Mouse (Mus musculus): ENCODE data around the gene Btaf1.
A peak's percentile ranks its signal among the peaks of the same experiment; 100 is the strongest.

Btaf1 gene

DNA sequence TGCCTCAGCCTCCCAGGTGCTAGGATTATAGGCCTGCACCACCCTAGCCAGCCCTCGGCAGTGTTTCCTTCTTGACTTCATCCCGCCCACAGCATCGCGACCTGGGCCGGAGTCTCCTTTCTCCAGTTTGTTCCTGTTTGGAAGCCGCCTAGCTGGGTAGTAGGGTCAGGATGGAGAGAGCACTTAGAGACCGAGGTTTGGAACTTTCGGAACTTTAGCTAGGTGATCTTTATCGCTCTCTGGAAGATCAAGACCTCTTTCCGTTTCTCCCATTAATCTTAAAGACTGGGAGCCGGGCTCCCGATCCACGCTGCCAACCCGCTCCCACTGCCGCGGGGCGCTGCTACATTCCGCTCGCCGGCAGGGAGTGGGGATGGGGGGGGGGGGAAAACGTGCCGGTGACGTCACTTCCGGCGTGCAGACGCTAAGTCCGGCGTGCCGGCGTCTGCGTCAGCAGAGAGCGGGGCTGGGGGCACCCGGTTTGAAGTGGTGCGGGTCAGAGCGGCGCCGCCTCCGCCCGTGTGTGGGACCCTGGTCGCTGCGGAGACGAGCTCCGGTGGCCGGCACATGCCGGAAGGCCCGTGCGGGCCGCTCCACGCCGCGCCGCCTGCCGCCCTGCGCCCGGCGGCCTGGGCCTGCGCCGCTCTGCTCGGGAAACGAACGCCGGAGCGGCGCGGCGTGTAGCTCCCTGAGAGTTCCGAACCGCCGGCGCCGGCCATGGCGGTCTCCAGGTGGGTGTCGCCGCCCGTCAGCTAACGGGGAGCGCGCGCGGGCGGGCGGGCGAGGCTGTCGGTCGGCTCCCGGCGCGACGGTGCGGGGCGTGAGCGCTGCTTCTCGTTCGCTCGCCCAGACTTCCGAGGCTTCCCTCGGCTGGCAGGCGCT, at the start of gene Btaf1:
Gene Btaf1, plus strand, starts transcription at position 409 of the 882 bp plus-strand sequence.
- peak; percentile 88 for DNase-seq (ENCODE audit: low read depth, low spot score)

DNA sequence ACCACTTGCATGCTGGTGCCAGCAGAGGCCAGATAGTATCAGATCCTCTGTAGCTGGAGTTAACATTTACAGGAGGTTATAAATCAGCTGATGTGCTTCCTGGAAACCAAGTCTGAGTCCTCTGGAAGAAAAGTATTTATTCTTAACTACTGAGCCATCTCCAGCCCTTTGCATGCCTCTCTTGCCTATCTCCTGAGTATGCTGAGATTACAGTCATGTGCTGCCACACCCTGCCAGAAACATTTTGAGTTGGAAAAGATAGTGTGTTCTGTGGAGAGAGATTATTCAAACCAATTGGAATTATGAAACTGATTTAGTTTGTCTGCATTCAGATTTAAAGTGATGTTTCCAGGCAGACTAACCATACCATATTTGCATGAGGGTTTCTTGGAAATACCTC, 48.5 kb upstream of the Btaf1 start:
- no peak for DNase-seq (ENCODE audit: low read depth, low spot score)

DNA sequence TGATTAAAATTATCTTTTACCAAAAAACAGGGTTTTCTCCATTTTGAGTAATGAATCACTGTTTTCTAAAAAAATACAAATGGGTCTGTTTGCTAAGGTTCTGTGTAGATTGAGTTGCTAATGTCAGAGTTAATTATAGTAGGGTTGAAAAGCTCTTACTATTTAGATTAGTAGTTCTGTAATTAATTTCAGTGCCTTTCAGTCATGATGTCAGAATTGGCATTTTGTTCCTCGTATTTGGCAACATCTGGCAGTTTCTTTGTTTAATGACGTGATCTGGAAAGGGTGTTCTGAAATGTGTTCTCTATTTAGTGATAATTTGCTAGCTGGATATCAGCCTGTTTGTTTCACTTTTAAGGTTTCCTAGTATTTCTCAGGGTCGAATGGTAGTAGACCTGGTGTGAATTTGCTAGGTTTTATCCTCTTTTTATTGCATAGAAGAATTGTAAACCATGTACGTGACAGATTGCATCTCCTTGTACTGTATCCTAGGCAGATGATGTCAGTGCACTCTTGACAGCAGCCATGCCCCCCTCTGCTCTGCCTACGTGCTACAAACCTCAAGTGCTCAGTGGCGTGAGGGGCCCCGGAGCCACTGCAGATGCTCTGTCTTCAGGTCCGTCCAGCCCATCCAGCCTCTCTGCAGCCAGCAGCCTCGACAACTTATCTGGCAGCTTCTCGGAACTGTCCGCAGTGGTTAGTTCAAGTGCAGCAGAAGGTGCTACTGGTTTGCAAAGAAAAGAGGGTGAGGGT, 47.0 kb upstream of the Btaf1 start:
- no peak for DNase-seq (ENCODE audit: low read depth, low spot score)

GRCm38 (mm10) chr19:36883119-36883518, 42.8 kb upstream of the Btaf1 start:
- no peak for DNase-seq (ENCODE audit: low read depth, low spot score)

- no peak for DNase-seq (ENCODE audit: low read depth, low spot score)
Measured at GRCm38 (mm10) chr19:36886316-36886715, 39.6 kb upstream of the Btaf1 start.

GRCm38 (mm10) chr19:36887706-36888105, 38.2 kb upstream of the Btaf1 start:
- DNase-seq (ENCODE audit: low read depth, low spot score), result no peak

- DNase-seq (ENCODE audit: low read depth, low spot score), result no peak
Measured at GRCm38 (mm10) chr19:36891746-36892145, 34.1 kb upstream of the Btaf1 start.

- DNase-seq (ENCODE audit: low read depth, low spot score), result no peak
Measured at GRCm38 (mm10) chr19:36896791-36897569, 28.9 kb upstream of the Btaf1 start.

DNA sequence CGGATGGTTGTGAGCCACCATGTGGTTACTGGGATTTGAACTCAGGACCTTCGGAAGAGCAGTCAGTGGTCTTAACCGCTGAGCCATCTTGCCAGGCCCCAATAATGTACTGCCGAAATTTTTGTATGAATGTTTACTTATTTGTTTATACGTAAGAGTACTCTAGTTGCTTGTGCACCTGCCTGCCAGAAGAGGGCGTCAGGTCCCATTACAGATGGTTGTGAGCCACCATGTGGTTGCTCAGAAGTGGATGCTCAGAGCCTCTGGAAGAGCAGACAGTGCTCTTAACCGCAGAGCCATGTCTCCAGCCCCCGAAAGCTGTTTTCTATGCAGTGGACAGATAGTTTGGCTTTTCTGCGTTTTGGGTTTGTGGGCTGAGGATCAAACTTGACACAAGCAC, 28.1 kb upstream of the Btaf1 start:
- DNase-seq (ENCODE audit: low read depth, low spot score), result no peak

GRCm38 (mm10) chr19:36903377-36903776, 22.5 kb upstream of the Btaf1 start:
- DNase-seq (ENCODE audit: low read depth, low spot score), result no peak

DNA sequence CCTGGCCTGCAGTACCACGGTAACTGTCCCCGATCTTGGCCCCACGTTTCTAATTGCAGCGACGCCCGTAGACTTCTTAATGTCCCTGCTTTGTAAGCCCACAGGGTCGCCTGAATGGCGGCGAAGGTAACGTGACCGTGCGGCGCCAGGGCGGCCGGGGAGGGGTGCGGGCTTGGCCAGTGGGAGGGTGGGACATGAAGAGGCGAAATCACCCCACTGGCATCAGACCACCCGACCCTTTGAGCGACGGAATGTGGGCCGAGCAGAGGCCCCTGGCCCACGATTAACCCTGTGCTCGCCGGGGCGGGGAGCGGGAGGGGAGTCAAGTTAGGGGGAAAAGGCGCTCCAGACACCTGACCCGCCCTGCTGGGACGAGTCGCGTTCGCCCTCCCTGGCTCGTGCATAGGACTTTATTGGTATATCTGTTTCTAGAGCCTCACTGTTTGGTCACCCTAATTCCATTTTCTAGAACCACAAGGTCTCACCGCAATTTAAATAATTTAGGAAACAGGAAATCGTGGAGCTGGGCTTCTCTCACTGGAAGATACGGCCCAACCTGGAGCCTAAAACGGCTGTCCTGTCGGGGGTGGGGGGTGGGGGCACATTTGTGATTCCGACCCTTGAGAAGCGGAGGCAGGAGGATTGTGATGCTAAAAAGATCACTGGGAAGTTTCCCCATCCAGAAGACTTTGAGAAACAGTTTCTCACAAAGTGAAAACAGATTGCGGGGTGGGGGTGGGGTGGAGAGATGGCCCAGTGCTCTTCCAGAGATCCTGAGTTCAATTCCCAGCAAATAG, 21.5 kb upstream of the Btaf1 start:
- no peak for DNase-seq (ENCODE audit: low read depth, low spot score)

- no peak for DNase-seq (ENCODE audit: low read depth, low spot score)
Measured at GRCm38 (mm10) chr19:36909150-36909549, 16.7 kb upstream of the Btaf1 start.

- DNase-seq (ENCODE audit: low read depth, low spot score), result no peak
Measured at GRCm38 (mm10) chr19:36909676-36910292, 16.1 kb upstream of the Btaf1 start.

DNA sequence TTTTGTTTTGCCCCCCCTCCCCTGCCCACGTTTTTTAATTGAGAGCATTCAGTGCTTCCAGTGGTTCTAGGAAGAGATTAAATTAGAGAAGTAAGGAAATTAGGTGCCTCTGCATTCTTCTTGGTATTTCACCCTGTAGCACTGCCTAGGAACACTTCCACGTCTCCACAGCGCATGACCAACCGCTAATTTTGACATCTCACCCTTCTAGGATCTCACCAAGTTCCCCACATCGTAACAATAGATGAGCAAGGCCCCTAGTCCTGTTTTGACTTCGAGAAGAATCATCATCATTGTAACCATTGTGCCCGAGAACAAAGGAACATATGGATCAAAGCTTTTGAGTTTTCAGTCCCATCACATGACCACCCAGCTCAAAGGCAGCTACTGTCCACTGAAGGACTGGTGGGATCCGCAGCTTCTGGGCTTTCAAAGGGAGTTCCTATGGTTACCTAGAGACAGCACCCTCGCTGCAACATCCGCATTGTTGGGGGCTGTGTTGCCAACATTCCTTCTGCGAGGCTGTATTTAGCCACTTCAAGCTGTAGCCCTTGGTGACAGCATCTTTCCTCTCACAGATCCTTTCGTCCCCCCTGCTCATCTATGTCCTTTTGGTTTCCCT, 15.3 kb upstream of the Btaf1 start:
- DNase-seq (ENCODE audit: low read depth, low spot score), result no peak

DNA sequence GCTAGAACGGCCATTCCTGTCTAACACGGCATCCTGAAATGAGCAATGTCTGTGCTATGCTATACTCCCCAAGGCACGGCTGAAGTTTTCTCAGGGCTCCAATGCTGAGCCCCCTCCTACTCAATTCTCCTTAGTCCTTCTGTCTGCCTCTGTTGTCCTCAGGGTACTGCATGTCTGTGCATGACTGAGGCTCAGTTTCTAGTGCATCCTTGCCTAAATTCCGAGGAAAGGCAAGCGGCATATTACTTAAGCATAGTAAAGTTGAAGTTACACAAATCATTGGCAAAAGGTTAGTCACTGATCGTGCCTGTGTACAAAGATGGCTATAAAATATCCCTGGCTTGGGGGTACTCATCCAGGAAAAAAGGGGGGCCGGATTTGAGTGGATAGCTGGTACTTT, 12.8 kb upstream of the Btaf1 start:
- DNase-seq (ENCODE audit: low read depth, low spot score), result no peak

GRCm38 (mm10) chr19:36916206-36916605, 9.7 kb upstream of the Btaf1 start:
- no peak for DNase-seq (ENCODE audit: low read depth, low spot score)

- DNase-seq (ENCODE audit: low read depth, low spot score), result no peak
Measured at GRCm38 (mm10) chr19:36916876-36917389, 8.9 kb upstream of the Btaf1 start.

DNA sequence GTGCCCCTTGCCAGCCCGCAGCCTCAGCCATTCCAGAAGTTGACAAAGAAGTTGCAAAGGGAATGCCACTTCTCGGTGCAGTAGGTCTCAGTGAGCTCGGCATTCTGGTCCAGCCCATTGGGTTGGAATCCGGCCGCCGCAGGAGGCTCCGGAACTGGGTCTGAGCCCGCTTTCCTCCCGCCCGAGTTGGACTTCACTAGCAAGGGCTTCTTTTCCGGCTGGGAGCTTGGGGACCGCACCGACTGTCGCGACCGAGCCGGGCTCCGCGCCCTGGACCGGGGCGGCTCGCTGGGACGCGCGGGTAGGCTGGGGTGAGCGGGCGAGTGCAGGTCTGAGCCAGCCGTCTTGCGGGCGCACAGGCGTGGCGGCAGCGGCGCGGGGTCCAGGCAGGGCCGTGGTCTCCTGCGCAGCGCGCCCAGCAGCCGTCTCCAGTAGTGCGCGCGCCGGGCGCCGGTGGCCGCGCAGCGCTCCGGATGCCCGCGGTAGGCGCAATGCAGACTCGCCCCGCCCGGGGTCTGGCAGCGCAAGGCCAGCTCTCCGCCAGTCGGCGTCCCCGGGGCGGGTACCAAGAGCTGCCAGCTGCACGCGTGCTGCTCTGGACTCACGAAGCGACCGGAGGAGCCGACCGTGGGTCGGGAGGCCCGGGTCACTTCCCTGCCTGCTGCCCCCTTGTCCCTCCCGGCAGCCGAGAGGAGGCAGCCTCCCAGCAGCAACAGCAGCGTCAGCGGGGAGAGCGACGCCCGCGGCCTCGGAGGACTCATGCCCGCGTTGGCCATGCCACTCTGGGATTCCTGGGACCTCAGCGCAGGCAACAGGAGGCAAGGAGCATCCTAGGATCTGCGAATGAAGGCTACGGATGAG, 7.2 kb upstream of the Btaf1 start:
- DNase-seq (ENCODE audit: low read depth, low spot score), result no peak

DNA sequence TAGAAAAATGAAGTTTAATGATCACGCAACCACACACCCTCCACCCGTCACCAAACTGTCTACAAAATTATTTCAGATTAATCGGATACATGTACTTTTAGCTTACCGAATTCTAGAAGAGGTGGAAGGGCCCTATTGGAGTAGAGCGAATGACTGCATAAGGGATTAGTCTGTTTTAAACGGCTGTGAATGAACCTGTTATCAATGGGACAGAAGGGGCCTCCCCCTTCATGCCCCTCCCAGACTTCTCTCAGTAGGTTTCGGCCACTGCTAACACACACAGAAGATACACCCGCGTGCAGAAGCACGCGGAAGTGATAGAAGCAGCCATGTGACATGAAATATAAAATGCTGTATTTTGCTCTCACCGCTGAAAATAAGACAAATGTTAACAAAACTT, 6.4 kb upstream of the Btaf1 start, which contains the start of gene Fgfbp3:
Gene Fgfbp3, minus strand, starts transcription at position 150 of the 400 bp plus-strand sequence.
- no peak for DNase-seq (ENCODE audit: low read depth, low spot score)
